Mouse (Mus musculus): Measurements from ENCODE around the gene Psg29. TPM values are rescaled to one million over a fixed set of nuclear protein-coding genes. Genes with fewer than 3 reads are reported as not detected.

Gene Psg29
- polyA plus RNA-seq (2015; fragmentation: Nextera tagmentation; extraction: Ambion mirVana), result not detected in 2 replicates

DNA sequence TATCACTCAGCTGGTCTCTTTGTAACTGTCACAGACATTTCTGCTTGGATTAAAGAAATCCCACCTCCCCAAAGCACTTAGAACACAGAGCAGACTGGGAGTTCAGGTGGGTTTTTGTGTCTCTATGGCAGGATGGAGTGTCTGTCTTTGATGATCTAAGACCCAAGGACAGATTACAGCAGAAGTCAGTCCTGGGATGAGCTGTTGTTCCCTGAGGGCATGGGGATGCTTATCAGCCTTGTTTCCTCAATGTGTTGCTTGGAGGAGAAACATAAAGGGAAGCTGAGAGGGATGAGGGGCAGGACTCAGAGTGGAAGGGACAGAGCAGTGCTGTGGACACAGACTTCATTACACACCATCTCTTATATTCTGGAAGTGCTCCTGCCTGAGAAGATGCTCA is at the start of gene Psg29:
TSS of gene Psg29 (plus strand) at position 301 of the 400 bp plus-strand sequence.
- H3K4me1 ChIP-seq (replicated peaks), result no peaks in the 10 kb centered on the region
- peaks cover 58% of the 10 kb centered on the region for H3K9me3 ChIP-seq

DNA sequence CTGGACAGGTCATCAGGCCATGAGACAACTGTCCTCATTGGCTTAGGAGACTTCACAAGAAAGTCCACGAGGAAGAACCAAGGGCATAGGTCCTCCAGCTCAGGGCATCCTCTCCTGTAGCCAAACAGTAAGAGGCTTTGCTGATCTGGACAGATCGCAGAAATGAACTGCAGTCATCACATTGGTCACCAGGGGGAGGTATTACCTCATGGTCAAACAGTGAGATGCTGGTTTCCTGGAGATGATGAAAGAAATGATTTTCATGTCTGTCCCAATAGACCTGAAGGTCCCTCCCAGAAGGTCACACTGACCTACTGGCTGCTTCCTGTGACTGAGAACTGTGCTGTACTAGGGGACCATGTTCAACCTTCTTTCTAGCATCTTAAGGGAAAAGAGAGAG is 47.6 kb upstream of the Psg29 start:
- H3K4me2 ChIP-seq, result no peak overlapping the region
- ATAC-seq (ENCODE audit: low FRiP score), result no peak
- no peaks in the 10 kb centered on the region for H3K4me1 ChIP-seq (replicated peaks)
- H3K36me3 ChIP-seq, result no peaks in the 10 kb centered on the region
- no peak overlapping the region for H3K27ac ChIP-seq
- no peaks in the 10 kb centered on the region for H3K27me3 ChIP-seq
- H3K4me3 ChIP-seq, result no peak overlapping the region
- H3K9ac ChIP-seq, result no peak overlapping the region
- peaks cover 31% of the 10 kb centered on the region for H3K9me3 ChIP-seq
- WGBS, result 49% methylated on average over 2 of the region's 2 CpGs

More for the DNA sequence above, at the start of gene Psg29:
- Histone ChIP-seq H3K4me3 (no peak within 1 kb of the TSS), H3K4me2 (no peak within 1 kb of the TSS), H3K36me3 (no peaks in the 10 kb centered on the region), H3K27me3 (no peaks in the 10 kb centered on the region), H3K9ac (no peak within 1 kb of the TSS), H3K27ac (no peak within 1 kb of the TSS)
- no peak for ATAC-seq (ENCODE audit: low FRiP score)

DNA sequence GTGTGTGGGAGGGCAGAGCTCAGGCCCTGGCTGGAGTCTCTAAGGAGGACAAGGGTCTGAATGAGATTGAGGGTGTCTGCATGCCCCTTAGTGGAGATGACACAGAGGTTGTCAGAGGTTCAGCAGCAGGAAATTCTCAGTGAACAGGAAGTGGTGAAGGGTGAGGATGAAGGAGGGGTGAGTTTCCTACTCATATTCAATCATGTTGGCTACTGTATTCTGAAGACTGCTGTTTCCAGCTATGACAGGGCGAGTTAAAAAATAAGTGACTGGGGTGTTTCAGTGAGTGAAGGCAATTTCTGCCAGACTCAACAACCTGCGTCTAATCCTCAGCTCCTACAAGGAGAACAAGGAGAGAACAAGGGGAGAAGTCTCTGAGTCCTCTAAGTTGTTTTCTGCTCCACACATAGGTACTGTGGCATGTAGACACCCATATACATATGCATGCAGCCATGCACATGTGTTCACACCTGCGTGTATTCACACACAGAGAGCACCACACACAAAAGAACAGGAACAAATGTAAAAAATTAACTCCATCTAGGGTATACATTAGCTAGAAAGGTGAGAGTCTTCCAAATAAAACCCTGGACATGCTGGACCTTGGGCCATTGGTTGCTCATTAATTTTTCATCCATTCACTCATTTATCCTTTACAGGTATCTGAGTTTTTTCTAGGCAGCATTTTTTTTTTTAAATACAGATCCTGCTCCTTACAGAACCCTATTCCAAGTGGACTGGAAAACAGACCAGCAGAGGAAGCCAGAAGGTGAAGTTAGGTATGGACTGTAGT is 46.2 kb upstream of the Psg29 start:
- H3K9me3 ChIP-seq, result peaks cover 39% of the 10 kb centered on the region
- no peak for ATAC-seq (ENCODE audit: low FRiP score)
- no peaks in the 10 kb centered on the region for H3K36me3 ChIP-seq
- H3K27me3 ChIP-seq, result no peaks in the 10 kb centered on the region
- H3K9ac ChIP-seq, result no peak overlapping the region
- H3K4me1 ChIP-seq (replicated peaks), result no peaks in the 10 kb centered on the region
- H3K4me2 ChIP-seq, result no peak overlapping the region
- H3K27ac ChIP-seq, result no peak overlapping the region
- 74% methylated on average over 3 of the region's 3 CpGs for WGBS
- H3K4me3 ChIP-seq, result no peak overlapping the region

DNA sequence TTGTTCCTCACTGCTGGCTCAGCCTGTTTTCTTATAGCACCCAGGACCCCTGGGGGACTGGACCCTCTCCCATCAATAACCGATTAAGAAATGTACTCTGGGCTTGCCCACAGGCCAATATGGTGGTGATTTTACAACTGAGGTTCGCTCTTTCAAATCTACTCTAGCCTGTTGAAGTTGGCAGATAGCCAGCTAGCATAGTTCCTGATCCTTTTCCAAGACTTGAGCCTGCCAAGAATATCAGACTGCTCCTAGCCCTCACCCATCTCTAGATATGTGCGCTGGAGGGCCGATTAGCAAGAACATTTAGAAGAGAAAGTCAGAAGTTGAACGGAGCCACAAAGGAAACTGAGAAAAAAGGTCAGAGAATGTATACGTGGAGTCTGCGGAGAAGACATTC is 44.3 kb upstream of the Psg29 start:
- no peak for ATAC-seq (ENCODE audit: low FRiP score)
- H3K9ac ChIP-seq, result no peak overlapping the region
- WGBS, result 87% methylated on average over 7 of the region's 7 CpGs
- no peaks in the 10 kb centered on the region for H3K36me3 ChIP-seq
- H3K27me3 ChIP-seq, result no peaks in the 10 kb centered on the region
- peaks cover 43% of the 10 kb centered on the region for H3K9me3 ChIP-seq
- H3K4me2 ChIP-seq, result no peak overlapping the region
- no peak overlapping the region for H3K4me3 ChIP-seq
- H3K27ac ChIP-seq, result no peak overlapping the region
- no peaks in the 10 kb centered on the region for H3K4me1 ChIP-seq (replicated peaks)

DNA sequence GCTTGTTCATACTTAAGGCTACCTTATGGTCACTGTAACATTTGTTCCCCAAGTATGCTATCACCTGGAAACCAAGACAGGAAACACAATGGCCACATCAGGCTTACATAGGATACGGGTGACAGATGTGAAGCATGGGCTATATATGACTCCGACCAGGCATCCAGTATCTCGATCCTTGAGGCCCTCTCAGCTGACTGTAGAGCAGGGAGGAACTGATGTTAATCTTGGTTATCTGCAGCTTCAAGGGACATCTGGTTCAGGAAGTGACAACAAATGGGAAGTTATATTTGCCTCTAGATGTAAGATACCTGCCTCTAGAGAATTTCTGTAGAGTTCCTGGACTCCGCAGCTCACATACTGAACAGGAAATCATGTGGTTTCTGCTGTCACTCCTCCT is 31.4 kb upstream of the Psg29 start:
- WGBS, result 91% methylated on average over 4 of the region's 4 CpGs

DNA sequence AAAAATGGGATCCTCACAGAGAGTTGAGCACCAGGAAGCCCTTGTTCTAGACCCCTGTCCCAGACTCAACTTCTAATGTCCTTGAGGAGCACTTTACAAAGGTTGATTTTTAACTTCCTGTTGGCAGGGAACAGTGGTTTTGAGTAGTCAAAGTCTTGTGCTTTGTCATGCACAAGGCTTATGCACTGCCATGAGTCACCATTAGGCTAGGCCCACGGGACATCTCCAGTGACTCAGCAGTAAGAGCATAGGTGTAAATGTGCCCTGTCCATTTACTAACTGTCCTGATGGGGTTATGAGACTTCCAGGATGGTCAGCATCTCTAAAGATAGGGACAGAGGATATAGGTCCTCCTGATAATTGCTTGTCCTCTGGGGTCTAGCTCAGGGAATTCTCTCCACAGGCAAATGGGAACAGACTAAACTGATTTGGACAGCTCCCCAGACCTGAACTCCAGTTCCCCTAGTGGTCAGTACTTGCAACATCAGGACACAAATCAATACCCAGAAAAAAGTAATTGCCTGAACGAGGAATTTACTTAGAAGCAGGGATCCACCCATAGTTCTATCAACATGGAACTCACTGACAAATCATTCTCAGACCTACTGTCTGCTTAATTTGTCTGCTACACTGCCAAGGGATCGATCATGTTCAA is 2.4 kb downstream of the Psg29 start:
- Histone ChIP-seq H3K27me3 (no peaks in the 10 kb centered on the region), H3K9ac (no peak overlapping the region), H3K36me3 (no peaks in the 10 kb centered on the region), H3K4me3 (no peak overlapping the region), H3K4me2 (no peak overlapping the region), H3K9me3 (peaks cover 49% of the 10 kb centered on the region), H3K4me1 (replicated peaks) (no peaks in the 10 kb centered on the region), H3K27ac (no peak overlapping the region)
- 61% methylated on average over 3 of the region's 3 CpGs for WGBS
- ATAC-seq (ENCODE audit: low FRiP score), result no peak

More for the DNA sequence above, 31.4 kb upstream of the Psg29 start:
- no peak overlapping the region for H3K9ac ChIP-seq
- no peak overlapping the region for H3K27ac ChIP-seq
- H3K4me2 ChIP-seq, result no peak overlapping the region
- H3K4me3 ChIP-seq, result no peak overlapping the region
- H3K4me1 ChIP-seq (replicated peaks), result no peaks in the 10 kb centered on the region
- H3K9me3 ChIP-seq, result peaks cover 26% of the 10 kb centered on the region
- no peak for ATAC-seq (ENCODE audit: low FRiP score)
- no peaks in the 10 kb centered on the region for H3K36me3 ChIP-seq
- H3K27me3 ChIP-seq, result no peaks in the 10 kb centered on the region

Other genes with a start within 250 kb of the Psg29 start
- 42.0 and 44.5 TPM in 2 replicates for gene Pnmal1, start 243.8 kb upstream of the Psg29 start, polyA plus RNA-seq (2015; fragmentation: Nextera tagmentation; extraction: Ambion mirVana)
- gene Gm42372, start 220.4 kb upstream of the Psg29 start, polyA plus RNA-seq (2015; fragmentation: Nextera tagmentation; extraction: Ambion mirVana), result 3.7 and 4.4 TPM in 2 replicates
- gene Ccdc8, start 210.8 kb upstream of the Psg29 start, polyA plus RNA-seq (2015; fragmentation: Nextera tagmentation; extraction: Ambion mirVana), result 5.5 and 5.9 TPM in 2 replicates
- gene Ppp5c, start 175.6 kb upstream of the Psg29 start, polyA plus RNA-seq (2015; fragmentation: Nextera tagmentation; extraction: Ambion mirVana), result 109 and 115 TPM in 2 replicates
- gene Hif3a, start 141.1 kb upstream of the Psg29 start, polyA plus RNA-seq (2015; fragmentation: Nextera tagmentation; extraction: Ambion mirVana), result 2.8 and 2.9 TPM in 2 replicates
- gene Psg16, start 129.4 kb upstream of the Psg29 start, polyA plus RNA-seq (2015; fragmentation: Nextera tagmentation; extraction: Ambion mirVana), result 1.5 and 1.6 TPM in 2 replicates
- not detected in 2 replicates for gene Ceacam3, start 53.2 kb upstream of the Psg29 start, polyA plus RNA-seq (2015; fragmentation: Nextera tagmentation; extraction: Ambion mirVana)